Mouse (Mus musculus) retina, embryonic 14.5 days (tissue): ENCODE measurements around the gene Olfr308.
"Not testable (repeated sequence)": the region's sequence is repeated elsewhere in the genome, so short reads cannot be mapped to it uniquely, and the experiment has no call there.

Experiments
- DNase-seq: peaks from one replicate; pipeline ENCODE4 v3.0.0-alpha.2; 2015; ENCODE audit warnings: low spot score

Gene Olfr308

GRCm38 (mm10) chr7:86325530-86325929 lies at the start of gene Olfr308:
Olfr308 (minus strand) TSS chr7:86325630.
- no peak for DNase-seq

- DNase-seq: no peak
Observed at GRCm38 (mm10) chr7:86366828-86367227, 41.4 kb upstream of the Olfr308 start, which contains the start of gene Olfr305. Olfr305 (minus strand) TSS chr7:86366928.

- not testable (repeated sequence) for DNase-seq
Observed at GRCm38 (mm10) chr7:86346296-86346695, 20.9 kb upstream of the Olfr308 start.

- no peak for DNase-seq
Observed at GRCm38 (mm10) chr7:86344253-86344652, 18.8 kb upstream of the Olfr308 start.

GRCm38 (mm10) chr7:86342881-86343565 lies 17.6 kb upstream of the Olfr308 start:
- DNase-seq: no peak

- no peak for DNase-seq
Observed at GRCm38 (mm10) chr7:86337486-86337885, 12.1 kb upstream of the Olfr308 start, which contains the start of gene Olfr307. Olfr307 (minus strand) TSS chr7:86337586.

GRCm38 (mm10) chr7:86321323-86321722 lies 4.1 kb downstream of the Olfr308 start:
- DNase-seq: no peak

GRCm38 (mm10) chr7:86313608-86314007 lies 11.8 kb downstream of the Olfr308 start, which contains the start of gene Olfr309:
Olfr309 (minus strand) TSS chr7:86313708.
- DNase-seq: no peak

GRCm38 (mm10) chr7:86277072-86277471 lies 48.4 kb downstream of the Olfr308 start, which contains the start of gene Olfr310:
Olfr310 (minus strand) TSS chr7:86277172.
- no peak for DNase-seq
